14 mouse cellular contexts compared by ENCODE assay signal in genomic region chr17:28931436-28932211, GRCm38 (mm10). TPM values are rescaled to one million over a fixed set of nuclear protein-coding genes. Genes with fewer than 3 reads are reported as not detected.
A peak's percentile ranks its signal among the peaks of the same experiment; 100 is the strongest.
DNase-seq lines count a peak whose midpoint lies in the region; ATAC-seq and TF ChIP-seq lines count a peak whose summit lies in the region.
"Had no signal": no experiment of that assay in that cellular context is flagged by ENCODE, and none has a peak within 500 bp of the region (broad histone marks: within the 10 kb centered on the region; RNA-seq: fewer than 3 reads in every experiment).

No protein-coding gene starts in this region.

- TF ChIP-seq CTCF in gastrocnemius, adult 2 months (IDR thresholded peaks at IDR 0.05), result no peak

- no peak overlapping the region for H3K4me2 ChIP-seq in liver, embryonic 16.5 days (ENCODE audit: low read depth, low read length)
- H3K4me2 ChIP-seq in forebrain, embryonic 11.5 days (ENCODE audit: low read depth, low read length, severe bottlenecking), result no peak overlapping the region

- no peaks in the 10 kb centered on the region for H3K9me3 ChIP-seq in embryonic facial prominence, embryonic 10.5 days
- no peaks in the 10 kb centered on the region for H3K9me3 ChIP-seq in liver, embryonic 16.5 days (replicated peaks; ENCODE audit: control insufficient read depth, low read length)
- H3K9me3 ChIP-seq in forebrain, embryonic 11.5 days (ENCODE audit: control insufficient read depth, low read length), result no peaks in the 10 kb centered on the region
- H3K9me3 ChIP-seq: megakaryocyte, embryonic 14.5 days; neural tube, embryonic 15.5 days had no signal

- peaks cover 16% of the 10 kb centered on the region for H3K4me1 ChIP-seq in embryonic facial prominence, embryonic 10.5 days
- H3K4me1 ChIP-seq in liver, embryonic 16.5 days (ENCODE audit: control insufficient read depth, low read depth, low read length), result peaks cover 48% of the 10 kb centered on the region
- H3K4me1 ChIP-seq in forebrain, embryonic 11.5 days (replicated peaks; ENCODE audit: control insufficient read depth, insufficient read depth, low read length), result 0 out of 2 replicates have a peak, but pooled peaks cover 5% of the 10 kb centered on the region

- ATAC-seq in liver, embryonic 16.5 days (ENCODE audit: low read depth), result no peak
- ATAC-seq in forebrain, embryonic 11.5 days (replicated peaks; ENCODE audit: low FRiP score), result no peak
- ATAC-seq: CD4-positive, CD25-positive, alpha-beta regulatory T cell, adult 4 months had no signal

- no peak overlapping the region for H3K4me3 ChIP-seq in gastrocnemius, adult 2 months
- H3K4me3 ChIP-seq in embryonic facial prominence, embryonic 10.5 days, result no peak overlapping the region
- H3K4me3 ChIP-seq in liver, embryonic 16.5 days (ENCODE audit: low read depth, low read length), result no peak overlapping the region
- H3K4me3 ChIP-seq in forebrain, embryonic 11.5 days (ENCODE audit: low read depth, low read length), result no peak overlapping the region
- H3K4me3 ChIP-seq: neural tube, embryonic 15.5 days had no signal

- H3K27ac ChIP-seq in gastrocnemius, adult 2 months, result peak overlapping the region; percentile 92
- H3K27ac ChIP-seq in embryonic facial prominence, embryonic 10.5 days (replicated peaks), result peak overlapping the region; percentile 89
- peak overlapping the region; percentile 96 for H3K27ac ChIP-seq in liver, embryonic 16.5 days (ENCODE audit: low read length)
- H3K27ac ChIP-seq in forebrain, embryonic 11.5 days (ENCODE audit: low read depth, low read length), result no peak overlapping the region

- 0 out of 2 replicates have a peak overlapping the region, but pooled peaks have one; percentile 3 for H3K9ac ChIP-seq in liver, embryonic 16.5 days (ENCODE audit: low read depth, low read length)
- no peak overlapping the region for H3K9ac ChIP-seq in forebrain, embryonic 11.5 days (ENCODE audit: low read length)
- H3K9ac ChIP-seq: neural tube, embryonic 15.5 days had no signal

- no peaks in the 10 kb centered on the region for H3K27me3 ChIP-seq in embryonic facial prominence, embryonic 10.5 days (replicated peaks; ENCODE audit: low read depth, poor library complexity, severe bottlenecking)
- no peaks in the 10 kb centered on the region for H3K27me3 ChIP-seq in liver, embryonic 16.5 days (ENCODE audit: control insufficient read depth, insufficient read depth, low read depth, low read length)
- H3K27me3 ChIP-seq in forebrain, embryonic 11.5 days (ENCODE audit: control insufficient read depth, insufficient read depth, low read length), result no peaks in the 10 kb centered on the region
- H3K27me3 ChIP-seq: neural tube, embryonic 15.5 days had no signal

- 90% methylated on average over 18 of the region's 18 CpGs for WGBS in embryonic facial prominence, embryonic 10.5 days
- 82% methylated on average over 18 of the region's 18 CpGs for WGBS in liver, embryonic 16.5 days (ENCODE audit: insufficient replicate concordance)
- WGBS in forebrain, embryonic 11.5 days, result 89% methylated on average over 18 of the region's 18 CpGs

- DNase-seq in gastrocnemius, adult 2 months, result no peak
- no peak for DNase-seq in gastrocnemius, postnatal 4 days (ENCODE audit: low spot score in 2 of 2)
- peak; percentile 24 for DNase-seq in kidney, postnatal 14 days
- no peak for DNase-seq in kidney, postnatal 25 days
- no peak for DNase-seq in embryonic facial prominence, embryonic 10.5 days (ENCODE audit: low spot score)
- no peak for DNase-seq in gastrocnemius, adult 18-20 months (ENCODE audit: low spot score)
- no peak for DNase-seq in forebrain, embryonic 11.5 days (ENCODE audit: low spot score)

- intact Hi-C loops in gastrocnemius, adult 2 months (cut with DNase I), result no loop called here

- no peaks in the 10 kb centered on the region for H3K36me3 ChIP-seq in embryonic facial prominence, embryonic 10.5 days (replicated peaks)
- no peaks in the 10 kb centered on the region for H3K36me3 ChIP-seq in liver, embryonic 16.5 days (ENCODE audit: control insufficient read depth, insufficient read depth)
- H3K36me3 ChIP-seq in forebrain, embryonic 11.5 days (ENCODE audit: control insufficient read depth, insufficient read depth, low read length), result no peaks in the 10 kb centered on the region
- H3K36me3 ChIP-seq: neural tube, embryonic 15.5 days had no signal

RNA-seq across cellular contexts. Expression of gene Pxt1, which starts 12.0 kb away (rescaled TPM):
- total RNA-seq in gastrocnemius, adult 2 months (2021), result not detected
- not detected for total RNA-seq in gastrocnemius, postnatal 4 days (2021)
- polyA plus RNA-seq in embryonic facial prominence, embryonic 10.5 days (2016; fragmentation: Nextera tagmentation; extraction: Ambion mirVana), result 0.20 TPM in 1 of 2 replicates, not detected in the other
- 0.35 and 0.37 TPM in 2 replicates for polyA plus RNA-seq in liver, embryonic 16.5 days (2015; fragmentation: Nextera tagmentation; extraction: Ambion mirVana)
- total RNA-seq in gastrocnemius, adult 18-20 months (2021), result not detected
- 0.28 TPM in 1 of 2 replicates, not detected in the other for polyA plus RNA-seq in forebrain, embryonic 11.5 days (2014; fragmentation: Nextera tagmentation; extraction: Ambion mirVana)
- total RNA-seq: adrenal gland, adult 8-10 months; gastrocnemius, postnatal 10 days; layer of hippocampus, postnatal 10 days had no signal
- polyA plus RNA-seq: CD4-positive, CD25-positive, alpha-beta regulatory T cell, adult 4 months; neural tube, embryonic 15.5 days had no signal

RNA-seq across cellular contexts. Expression of gene 4930539E08Rik, which starts 16.5 kb away (rescaled TPM):
- under 1 TPM in 1 of 2 experiments, not detected in 1; 0.10 TPM for total RNA-seq in gastrocnemius, adult 2 months (2021)
- total RNA-seq in gastrocnemius, postnatal 4 days (2021), result under 1 TPM; 0.56 to 0.57 TPM
- 0.10 and 0.17 TPM in 2 replicates for polyA plus RNA-seq in embryonic facial prominence, embryonic 10.5 days (2016; fragmentation: Nextera tagmentation; extraction: Ambion mirVana)
- polyA plus RNA-seq in liver, embryonic 16.5 days (2015; fragmentation: Nextera tagmentation; extraction: Ambion mirVana), result 0.06 TPM in 1 of 2 replicates, not detected in the other
- total RNA-seq in gastrocnemius, adult 18-20 months (2021), result not detected
- polyA plus RNA-seq in forebrain, embryonic 11.5 days (2014; fragmentation: Nextera tagmentation; extraction: Ambion mirVana), result 0.16 and 0.19 TPM in 2 replicates

RNA-seq across cellular contexts. Expression of gene Kctd20, which starts 20.1 kb away (rescaled TPM):
- total RNA-seq in gastrocnemius, adult 2 months (2021), result 10 to 100 TPM; 33.4 to 39.8 TPM
- 10 to 100 TPM; 60.7 to 64.6 TPM for total RNA-seq in gastrocnemius, postnatal 4 days (2021)
- polyA plus RNA-seq in embryonic facial prominence, embryonic 10.5 days (2016; fragmentation: Nextera tagmentation; extraction: Ambion mirVana), result 125 and 126 TPM in 2 replicates
- polyA plus RNA-seq in liver, embryonic 16.5 days (2015; fragmentation: Nextera tagmentation; extraction: Ambion mirVana), result 80.0 and 82.0 TPM in 2 replicates
- 10 to 100 TPM; 37.1 to 42.1 TPM for total RNA-seq in gastrocnemius, adult 18-20 months (2021)
- 112 and 116 TPM in 2 replicates for polyA plus RNA-seq in forebrain, embryonic 11.5 days (2014; fragmentation: Nextera tagmentation; extraction: Ambion mirVana)
